Mouse (Mus musculus) spleen, adult 12 weeks (tissue): Measurements from ENCODE around the gene Tbk1.

ENCODE experiments used
- DNase-seq: peaks from one replicate; pipeline ENCODE4 v3.0.0; 2022; ENCODE audit warnings: low spot score

Tbk1 gene

DNA sequence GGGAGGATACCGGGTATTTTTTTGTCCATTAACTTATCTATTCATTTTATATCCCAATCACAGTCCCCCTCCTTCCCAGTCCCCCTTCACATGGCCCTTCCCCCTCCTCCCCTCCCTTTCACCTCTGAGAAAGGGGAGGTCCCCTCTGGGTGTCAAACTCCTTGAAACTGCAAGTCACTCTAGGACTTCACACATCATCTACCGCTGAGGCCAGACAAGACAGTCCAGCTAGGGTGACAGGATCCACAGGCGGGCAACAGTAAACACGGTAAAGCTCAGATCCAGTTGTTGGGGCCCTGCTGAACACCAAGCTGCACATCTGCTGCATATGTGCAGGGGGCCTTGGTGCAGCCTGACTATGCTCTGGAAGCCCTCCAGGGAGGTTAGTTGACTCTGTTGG lies 51.6 kb downstream of the Tbk1 start:
- DNase-seq, result no peak

DNA sequence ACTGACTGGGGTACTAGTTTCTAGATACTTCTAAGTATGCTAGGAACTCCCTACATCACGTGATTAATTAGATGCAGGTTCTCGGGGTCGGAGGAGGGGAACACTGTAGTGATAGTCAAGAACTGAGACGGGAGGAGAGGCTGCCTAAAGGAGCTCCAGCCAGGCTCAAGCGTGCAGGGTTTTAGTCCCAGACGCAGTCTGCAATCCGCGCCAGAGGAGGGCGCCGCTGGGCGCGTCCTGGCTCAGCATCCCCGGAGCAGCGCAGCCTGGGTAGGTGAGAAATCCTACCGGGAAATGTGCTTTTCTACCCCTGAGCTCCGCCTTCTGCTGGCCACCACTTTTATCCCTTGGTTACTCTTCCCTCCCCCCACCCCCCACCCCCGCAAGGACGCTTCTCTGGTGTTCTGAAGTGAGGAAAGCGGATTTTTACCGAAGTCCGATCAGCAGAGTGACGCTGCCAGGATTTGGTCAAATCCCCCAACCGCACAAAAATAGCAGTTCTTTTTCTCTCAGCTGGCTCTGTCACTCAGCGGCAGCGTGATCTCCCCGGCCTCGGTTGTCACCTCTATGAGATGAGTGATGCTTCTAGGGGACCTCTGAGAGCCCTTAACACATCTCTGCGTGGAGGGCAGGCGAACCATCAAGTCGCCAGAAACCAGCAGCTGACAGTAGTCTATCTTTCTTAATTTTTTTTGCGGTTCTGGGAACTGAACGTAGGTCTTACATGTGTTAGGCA lies 53.3 kb downstream of the Tbk1 start:
- peak; percentile 9 for DNase-seq

DNA sequence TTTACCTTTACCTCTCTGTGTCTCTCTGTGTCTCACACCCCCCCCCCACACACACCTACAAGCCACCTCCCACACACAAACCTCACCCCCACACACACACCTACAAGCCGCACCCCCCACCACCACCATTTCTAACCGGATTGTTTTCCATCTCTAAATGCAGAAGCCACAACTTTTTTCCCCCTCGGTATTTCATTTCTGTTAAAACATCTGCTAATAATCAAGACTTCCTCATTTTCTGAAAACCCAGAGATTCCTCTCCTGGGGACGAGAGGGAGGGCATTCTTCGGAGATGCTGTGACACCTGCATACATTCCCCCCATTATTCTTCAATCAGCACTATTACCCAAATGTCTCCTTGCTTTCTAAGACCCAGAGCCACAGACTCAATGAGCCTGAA lies 55.0 kb downstream of the Tbk1 start:
- DNase-seq, result no peak

DNA sequence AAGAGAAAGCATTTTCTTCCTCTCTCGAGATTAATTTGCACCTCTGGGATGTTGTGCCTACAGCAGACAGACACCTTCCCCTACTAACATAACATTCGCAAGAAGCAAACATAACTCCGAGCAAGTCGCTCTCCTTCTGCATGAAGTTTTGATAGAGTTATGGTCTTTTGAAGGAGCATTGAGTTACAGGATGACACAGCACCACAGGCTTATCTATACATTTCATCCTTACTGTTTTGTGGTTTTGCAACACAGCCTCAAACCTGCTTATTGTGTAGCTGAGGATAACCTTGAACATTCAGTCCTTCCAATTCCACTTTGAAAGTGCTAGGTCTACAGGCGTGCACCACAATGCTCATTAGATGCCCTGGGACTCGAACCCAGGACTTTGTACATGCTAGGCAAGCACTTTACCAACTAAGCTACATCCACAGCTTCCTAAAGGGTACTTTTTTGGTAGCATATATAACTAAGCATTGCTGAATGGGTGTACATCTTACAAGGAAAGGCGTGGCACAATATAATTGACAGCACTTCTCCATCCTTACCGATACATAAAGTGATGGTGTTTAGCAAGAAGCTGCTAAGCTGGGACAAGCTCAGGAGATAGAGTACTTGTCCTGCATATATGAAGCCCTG lies 56.1 kb downstream of the Tbk1 start:
- DNase-seq, result no peak

DNA sequence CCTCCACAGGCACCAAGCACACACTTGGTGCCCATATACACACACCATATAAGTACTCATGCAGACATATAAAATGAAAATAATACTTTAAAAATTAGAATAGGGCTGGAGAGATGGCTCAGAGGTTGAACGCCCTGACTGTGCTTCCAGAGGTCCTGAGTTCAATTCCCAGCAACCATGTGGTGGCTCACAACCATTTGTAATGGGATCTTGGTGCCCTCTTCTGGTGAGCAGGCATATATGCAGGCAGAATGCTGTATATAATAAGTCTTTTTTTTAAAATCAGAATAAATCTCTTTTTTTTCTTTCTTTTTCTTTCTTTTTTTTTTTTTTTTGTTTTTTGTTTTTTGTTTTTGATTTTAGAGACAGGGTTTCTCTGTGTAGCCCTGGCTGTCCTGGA lies 57.3 kb downstream of the Tbk1 start:
- no peak for DNase-seq

DNA sequence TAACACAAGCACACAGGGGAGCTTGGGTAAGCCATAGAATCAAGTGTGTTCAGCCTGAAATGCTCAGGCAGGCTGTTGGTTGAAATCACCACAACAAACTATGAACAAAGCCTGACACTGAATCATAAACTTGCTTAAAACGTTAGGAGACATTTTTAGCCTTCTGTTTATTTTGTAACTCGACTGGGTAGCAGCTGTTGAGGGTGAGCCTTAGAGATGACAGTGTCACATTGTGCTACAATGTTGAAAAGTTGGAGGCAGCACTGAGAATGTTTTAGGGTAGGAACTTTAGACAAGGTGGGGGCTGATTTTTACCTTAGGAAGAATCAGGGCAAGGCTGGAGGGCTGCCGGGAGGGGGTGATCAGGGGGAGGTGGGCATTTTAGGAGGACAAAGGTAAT lies 58.1 kb downstream of the Tbk1 start:
- no peak for DNase-seq

DNA sequence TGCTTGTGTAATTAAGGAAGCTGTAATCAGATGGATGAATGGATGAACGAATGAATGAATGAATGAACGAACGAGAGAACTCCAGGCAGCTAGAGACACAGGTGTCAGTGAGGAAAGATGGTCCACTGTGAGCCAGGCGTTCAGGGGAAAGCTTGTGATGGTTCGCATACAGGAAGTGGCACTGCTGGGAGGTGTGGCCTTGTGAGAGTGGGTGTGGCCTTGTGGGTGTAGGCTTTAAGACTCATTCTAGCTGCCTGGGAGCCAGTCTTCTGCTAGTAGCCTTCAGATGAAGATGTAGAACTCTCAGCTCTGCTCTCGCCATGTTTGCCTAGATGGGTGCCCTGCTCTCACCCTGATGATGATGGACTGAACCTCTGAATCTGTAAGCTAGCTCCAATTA lies 59.5 kb downstream of the Tbk1 start:
- no peak for DNase-seq

DNA sequence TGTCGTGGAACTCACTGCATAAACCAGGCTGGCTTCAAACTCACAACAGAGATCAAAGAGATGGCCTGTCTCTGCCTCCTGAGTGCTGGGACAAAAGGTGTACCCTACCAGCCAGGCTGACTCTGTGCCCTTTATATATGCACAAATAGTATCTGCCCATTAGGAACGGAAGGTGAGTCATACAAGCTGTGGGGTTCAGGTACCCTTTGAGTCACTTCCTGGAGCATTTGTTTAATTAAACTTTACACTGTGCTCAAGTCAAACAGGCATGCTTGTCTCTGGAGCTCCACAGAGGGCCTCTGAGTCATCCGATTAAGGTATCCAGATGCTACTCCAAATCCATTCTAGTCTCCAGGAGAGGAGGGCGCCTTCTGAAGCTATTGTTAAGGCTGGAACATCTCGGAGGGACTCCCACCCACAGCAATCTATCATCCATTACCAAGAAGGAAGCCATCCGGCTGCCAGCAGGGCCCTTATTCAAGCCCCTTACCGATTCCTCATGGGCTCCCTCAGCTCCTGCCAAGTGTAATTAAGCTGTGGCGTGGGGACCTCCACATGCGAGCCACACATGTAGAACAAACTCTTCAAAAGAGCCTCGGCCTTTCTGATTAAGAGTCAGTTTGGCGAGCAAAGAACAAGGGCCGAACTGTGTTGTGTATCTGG lies 65.5 kb downstream of the Tbk1 start:
- no peak for DNase-seq

DNA sequence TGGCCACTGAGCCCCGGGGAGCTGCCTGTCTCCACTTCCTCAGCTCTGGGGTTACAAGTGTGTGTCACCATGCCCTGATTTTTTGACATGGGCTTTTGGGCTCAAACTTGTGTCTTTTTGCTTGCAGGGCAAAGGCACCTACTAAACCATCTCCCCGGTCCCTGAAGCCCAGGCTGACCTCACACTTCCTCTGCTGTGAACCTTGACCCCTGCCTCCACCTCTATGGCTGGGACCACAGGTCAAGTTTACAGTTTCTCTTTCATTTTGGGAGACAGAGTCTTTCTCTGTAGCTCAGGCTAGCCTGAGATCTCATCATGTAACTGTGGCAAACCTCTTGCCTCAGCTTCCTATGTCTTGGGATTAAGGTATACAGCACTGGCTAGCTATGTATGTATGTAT lies 66.9 kb downstream of the Tbk1 start:
- no peak for DNase-seq

DNA sequence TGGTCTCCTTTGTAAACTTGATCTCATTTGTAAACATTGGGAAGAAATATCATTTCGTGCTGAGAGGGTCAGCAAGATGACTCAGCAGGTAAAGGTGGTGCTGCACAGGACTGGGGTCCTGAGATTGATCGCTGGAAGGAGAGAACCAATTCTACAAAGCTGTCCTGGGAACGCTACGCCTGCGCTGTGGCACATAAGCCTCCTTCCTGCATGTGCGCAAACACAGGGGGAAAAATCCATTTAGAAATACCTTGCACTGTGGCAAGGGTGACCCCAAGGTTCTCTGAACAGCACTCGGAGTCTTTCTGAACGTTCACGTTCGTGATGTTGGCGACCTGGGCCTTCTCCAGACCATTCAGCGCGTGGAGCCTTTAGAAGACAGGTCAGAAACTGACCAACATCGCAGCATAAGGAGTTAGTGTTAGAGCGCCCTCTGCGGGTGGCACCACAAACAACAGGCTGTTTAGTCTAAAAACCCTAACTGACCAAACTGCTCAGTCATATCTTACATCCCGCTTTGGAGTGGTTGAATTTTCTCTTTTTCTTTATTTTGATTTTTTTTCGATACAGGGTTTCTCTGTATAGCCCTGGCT lies 70.5 kb downstream of the Tbk1 start:
- DNase-seq, result peak; percentile 67

DNA sequence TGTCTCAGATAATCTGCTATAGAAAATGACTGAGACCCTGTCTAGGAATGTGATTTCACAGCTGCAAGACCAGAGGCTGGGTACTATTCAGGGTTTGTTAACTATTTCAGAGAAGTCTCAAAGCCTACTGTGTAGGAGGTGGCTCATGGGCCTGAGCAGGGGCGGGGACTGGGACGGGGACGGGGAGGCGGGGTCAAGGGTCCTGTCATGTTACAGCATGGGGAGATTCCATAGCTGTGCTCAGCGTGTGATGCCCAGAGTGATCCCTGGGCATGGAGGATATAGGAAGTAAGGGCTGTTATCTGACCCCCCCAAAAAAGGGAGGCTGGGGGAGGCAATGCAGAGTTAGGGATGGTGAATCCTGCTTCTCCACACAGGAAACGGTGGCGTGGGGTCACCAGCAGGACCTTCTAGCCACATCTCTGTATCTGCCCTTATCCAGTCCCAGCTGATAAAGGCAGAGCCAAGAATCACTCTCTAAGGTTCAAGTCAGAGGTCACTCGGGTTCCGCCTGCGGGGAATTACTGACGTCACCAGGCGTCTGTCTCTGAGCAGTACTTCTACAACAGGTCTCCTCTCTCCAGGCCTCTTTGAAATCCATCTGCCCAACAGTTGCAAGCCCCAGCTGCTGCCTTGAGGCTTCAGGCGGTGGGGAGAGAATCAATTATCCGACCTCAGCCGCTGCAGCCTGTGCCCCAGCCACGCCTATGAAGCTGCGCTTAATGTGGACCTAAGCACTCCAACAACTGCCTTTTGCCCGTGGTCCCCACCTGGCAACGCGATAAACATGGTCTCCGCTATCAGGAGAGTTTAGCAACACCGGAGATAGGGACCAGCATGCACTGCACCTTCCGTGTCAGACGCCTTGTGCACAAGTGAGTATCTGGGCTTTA lies 76.6 kb downstream of the Tbk1 start:
- DNase-seq, result no peak

DNA sequence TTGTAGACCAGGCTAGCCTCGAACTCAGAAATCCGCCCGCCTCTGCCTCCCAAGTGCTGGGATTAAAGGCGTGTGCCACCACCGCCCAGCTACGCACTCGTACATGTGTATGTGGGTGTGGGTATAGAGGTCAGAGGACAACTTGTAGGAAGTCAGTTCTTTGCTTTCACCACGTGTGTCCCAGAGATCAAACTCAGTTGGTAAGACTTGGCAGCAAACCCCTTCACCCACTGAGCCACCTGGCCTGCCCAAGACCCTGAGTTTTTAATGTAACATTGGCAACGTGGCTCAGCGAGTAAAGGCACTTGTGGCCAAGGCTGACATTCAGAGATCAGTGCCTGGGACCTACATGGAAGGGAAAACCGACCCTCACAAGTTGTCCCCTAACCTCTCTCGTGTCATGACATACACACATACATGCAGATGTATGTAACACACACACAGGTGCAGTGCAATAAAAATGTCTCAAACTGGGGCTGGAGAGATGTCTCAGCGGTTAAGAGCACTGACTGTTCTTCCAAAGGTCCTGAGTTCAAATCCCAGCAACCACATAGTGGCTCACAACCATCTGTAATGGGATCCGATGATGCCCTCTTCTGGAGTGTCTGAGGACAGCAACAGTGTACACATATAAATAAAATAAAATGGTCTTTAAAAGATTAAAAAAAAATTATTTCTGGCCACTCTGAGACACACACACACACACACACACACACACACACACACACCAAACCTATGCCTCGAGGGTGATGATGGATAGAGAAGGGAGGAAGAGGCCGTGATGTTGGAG lies 78.6 kb downstream of the Tbk1 start:
- no peak for DNase-seq

DNA sequence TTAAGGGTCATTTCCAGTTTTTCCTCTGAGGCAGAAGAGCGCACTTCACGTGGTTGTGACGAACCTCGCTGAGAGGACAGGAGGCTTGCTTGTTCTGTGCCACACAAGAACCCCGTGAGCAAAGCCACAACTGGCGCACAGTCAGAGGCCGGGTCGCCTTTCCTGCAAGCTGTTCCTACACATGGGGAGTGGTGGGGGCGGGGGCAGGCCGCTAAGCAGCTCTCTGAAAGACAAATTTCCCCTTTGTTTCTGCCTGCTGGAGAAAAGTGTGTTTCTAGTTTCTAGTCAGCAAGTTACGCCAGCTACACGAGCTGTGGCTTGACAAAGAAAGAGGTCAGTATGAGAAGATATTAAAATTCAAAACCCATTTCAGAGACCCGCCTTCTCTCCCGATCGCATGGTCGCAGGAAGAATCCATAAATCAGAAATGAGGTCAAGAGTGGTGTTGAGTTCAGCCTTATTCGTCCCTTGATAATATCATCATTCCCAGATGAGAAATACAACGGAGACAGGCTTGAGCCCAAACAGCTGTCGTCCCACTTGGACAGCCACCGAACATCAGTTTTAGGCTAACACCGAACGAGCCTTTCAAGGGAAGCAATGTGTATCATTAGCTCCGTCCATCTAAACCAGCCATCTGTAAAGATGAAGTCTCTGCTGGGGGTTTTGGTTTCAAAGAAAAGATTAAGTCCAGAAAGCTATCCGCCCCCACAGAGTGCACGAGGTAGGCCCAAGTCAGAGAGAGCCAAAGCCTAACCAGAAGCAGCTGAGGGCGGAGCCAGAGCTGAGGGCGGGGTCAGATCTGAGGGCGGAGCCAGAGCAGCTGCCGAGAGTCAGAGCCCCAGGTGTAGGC lies 79.6 kb downstream of the Tbk1 start:
- DNase-seq, result peak; percentile 91

DNA sequence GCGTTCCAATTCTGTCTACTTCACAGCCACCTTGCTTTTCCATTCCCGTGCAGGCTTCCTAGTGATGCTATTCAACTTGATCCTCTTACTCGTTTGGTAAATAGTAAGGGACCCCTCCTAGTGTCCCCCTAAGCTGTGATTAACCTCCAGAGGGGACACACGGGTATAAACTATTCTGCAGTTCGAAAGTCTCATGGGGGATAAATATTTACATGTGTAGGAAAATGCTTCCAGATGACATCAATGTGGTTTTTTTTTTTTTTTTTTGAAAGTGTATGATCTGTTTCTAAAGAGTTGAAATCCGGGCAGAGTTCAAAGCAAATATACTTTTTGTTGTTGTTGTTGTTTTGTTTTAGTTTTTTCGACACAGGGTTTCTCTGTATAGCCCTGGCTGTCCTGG lies 80.7 kb downstream of the Tbk1 start:
- no peak for DNase-seq

DNA sequence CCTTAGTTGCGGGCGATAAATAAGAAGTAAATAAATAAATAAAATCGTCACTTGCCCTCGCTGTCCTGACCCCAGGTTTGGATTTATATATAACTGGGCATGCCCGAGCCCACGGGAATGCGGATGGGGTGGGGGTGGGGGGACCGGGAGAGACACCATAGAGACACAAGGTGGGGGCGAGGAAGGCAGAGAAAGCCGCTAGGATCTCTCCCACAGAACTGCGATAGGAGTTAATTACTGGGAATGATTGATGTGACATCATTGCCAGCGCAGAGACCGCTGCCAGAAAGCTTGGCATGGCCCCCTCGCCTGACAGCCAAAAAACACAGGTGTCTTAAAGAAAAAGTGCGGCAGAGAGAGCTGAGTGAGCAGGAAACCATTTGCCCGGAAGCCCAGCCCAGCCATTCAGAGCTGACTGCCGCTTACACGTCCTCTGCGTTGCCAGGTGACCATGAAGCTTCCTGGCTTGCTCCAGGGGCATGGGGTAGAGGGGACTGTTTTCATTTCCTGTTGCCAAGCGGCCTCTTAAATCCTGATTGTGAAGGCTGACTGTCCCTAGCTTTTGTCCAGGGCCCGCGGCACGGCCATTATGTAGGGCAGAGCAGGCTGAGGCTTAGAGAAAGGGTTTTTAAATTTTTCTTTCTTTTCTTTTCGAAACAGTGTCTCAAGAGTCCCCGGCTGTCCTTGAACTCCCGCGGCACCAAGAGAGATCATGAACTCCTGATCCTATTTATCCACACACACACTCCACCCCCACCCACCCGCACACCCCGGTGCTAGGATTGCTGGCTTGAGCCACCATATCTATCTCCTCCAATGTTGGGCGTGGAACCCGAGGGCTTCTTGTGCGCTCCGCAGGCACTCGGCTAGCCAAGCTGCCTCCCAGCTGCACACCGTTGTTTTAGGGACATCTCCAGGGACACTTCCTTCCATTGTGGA lies 81.3 kb downstream of the Tbk1 start:
- DNase-seq, result peak; percentile 47

DNA sequence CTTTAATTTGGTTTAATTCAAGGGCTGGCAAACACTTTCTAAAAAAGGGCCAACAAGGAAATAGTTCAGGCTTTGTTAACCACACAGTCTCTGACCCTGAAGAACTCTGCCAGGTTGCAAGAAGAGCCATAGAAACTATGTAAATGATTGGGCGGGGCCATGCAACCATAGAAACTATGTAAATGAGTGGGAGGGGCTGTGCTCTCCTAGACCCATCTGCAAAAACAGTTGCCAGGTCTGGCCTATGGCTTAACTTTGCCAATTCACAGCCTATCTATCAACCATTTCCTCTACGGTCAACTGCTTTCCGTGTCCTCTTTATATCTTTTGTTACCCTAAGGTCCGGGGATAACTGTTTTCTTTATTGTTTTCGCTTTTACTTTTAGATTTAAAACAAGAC lies 85.4 kb downstream of the Tbk1 start:
- peak; percentile 55 for DNase-seq

DNA sequence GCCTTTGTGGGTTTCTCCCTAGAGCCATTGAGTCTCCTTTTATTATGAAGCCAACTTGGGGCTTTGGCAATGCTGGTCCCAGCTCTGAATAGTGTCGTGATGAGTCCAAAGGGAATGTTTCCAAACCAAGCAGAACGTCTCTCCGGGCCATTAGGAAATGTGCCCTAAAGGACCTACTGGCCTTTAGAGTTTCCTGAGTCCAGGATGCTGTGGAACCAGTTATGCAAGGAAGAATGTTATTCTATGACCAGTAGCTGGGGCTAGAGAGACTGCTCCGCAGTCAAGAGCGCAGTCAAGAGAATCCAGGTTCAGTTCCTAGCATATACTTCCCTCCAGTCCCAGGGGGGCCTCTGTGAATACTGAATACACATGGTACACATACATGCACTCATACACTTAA lies 86.6 kb downstream of the Tbk1 start:
- no peak for DNase-seq

DNA sequence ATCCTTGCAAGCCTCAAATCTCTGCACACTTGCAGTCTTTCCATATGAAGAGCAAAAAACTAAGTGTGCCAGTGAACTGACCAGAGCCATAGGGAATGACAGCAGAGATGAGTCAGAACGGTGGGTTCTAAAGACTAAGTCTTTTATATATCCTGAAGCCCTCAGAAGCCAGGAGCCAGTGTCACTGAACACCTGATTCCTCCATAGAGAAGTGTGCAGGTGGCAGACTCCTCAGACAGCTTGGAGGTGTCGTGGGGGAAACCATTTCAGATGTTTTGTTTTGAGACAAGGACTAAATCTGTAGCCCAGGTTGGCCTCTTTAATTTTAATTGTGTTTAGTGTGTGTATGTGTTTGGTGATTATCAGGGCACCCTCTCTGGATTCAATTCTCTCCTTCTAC lies 87.5 kb downstream of the Tbk1 start:
- no peak for DNase-seq

DNA sequence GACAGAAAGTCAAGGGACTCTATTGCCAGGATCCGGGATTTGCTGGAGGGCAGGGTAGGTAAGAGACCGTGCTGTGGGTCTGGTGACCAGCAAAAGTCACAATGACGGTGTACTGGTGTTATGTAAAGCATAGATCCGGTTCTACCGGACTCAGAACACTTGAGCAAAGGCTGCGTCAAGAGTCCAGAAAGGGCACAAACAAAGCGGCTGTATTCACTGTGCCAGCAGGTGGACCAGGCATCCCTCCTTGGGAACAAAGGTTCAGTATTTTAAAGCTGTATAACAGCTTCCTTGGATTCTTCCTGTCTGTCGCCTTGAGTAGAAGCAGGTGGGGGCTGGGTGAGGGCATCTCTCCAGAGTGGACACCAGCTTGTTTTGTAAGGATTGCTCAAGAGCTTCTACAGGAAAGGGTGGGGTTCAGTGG lies 88.1 kb downstream of the Tbk1 start:
- no peak for DNase-seq
